Mouse (Mus musculus) cerebellum, postnatal 25 days (tissue): ENCODE data around the gene Nbea.

ENCODE experiments used
- DNase-seq, 2 experiments: peaks; one replicate each; pipeline ENCODE4 v3.0.0; 2021; ENCODE audit warnings: mixed read lengths in 2 of 2

The Nbea gene

DNA sequence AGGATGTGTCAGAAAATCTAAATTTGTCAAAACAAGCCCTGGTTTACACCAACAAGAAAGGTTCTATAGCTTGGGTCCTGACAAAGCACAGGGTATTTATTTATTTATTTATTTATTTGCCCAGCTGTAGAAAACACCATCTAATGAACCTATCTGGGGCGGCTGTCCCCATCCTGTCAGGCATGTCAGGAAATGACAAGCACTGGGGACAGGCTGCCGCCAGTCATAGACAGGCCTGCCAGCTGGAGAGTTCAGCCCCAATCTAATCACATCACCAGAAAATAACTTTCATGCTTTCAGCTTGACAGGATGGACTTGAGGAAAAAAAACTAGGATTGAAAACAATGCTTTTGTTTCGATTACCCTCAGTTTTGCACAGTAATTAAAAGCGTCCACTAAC is 440.8 kb downstream of the Nbea start:
- DNase-seq, result no peak

DNA sequence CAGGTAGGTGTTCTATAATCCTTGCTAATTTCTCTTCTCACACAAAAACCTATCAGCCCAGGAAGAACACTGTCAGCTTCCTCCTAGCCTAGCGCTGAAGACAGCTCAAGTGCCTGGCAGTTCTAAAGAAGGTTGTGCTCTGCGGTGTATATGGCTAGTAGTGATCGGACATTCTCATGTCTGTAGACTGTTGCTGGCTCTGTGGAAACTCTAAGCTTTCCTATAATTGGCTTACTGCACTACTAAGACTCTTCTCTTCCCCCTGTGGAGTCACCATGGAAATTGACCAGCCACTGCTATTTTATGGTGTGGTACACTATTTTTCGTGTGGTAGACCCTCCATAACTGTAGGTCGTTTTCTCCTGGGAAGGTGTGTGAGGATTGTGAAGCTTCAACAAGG is 441.3 kb downstream of the Nbea start:
- DNase-seq, result no peak

DNA sequence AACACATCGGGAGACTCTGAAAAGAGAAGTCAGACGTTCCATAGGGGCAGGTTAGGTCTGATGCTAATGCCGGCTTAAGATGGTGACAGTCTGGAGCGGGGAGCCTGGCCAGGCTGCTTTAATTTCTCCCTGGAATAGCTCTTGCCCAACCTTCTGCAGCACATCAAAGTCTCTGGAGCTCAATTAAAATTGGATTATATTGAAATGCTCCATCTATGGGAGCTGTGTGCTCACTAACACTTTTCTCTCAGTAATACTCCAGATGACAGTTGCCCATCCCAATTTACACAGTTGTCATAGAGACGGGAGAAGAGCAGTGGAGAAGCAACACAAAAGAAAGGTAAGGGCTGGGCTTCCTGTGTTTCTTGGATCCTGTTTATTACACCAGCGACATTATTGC is 442.1 kb downstream of the Nbea start:
- DNase-seq, result no peak

DNA sequence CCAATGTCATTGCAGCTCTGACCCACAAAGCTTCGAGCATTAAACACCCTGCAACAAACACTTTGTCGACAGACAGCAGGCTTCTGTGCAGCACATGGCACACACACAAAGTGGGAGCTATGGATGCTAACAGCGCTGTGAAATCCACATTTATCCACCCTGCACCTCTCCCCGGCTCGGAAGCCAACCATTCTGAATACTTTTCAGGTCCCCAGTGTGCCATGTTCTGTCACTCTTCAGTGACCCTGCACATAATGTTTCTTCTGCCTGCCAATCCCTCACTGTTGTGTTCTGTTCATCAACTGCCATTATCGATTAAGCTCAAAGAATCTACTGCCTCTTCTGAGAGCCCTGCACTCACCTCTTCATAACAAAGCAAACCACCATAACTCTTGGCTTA is 449.8 kb downstream of the Nbea start:
- no peak for DNase-seq

DNA sequence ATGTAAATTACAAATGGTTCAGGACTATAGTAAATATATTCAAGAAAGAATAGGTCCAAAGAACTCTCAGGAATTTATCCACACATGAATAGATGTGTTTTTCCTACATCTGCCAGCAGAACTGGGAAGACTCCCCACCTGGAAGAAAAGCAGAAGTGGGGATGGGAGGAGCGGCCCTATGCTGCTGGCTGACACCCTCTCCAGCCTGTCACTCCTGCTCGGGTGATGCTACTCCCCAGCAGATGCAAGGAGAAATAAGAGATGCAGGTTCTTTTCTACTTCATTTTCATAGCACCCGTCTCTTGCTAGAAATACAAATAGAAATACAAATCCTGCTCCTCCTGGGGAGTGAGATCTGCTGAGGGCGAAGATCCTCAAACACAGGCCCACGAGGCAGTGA is 453.0 kb downstream of the Nbea start:
- no peak for DNase-seq

DNA sequence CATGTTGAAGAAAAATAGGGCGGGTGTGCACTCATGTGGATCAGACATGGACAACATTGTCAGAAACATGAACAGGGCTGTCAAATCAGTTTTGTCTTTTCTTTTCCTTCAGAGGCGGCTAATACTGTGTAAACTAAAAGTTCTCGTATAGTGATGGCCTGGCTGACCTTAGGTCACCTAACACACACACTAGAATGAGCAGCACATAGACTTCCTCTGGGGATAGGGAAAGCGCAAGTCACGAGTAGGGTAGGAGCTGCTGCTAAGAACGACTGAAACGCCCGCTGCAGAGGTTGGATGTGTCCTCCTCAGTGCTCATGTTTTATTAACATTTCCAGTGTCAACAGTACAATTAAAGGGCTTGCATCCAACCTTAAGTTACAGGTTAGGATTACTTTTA is 453.4 kb downstream of the Nbea start:
- DNase-seq, result no peak

DNA sequence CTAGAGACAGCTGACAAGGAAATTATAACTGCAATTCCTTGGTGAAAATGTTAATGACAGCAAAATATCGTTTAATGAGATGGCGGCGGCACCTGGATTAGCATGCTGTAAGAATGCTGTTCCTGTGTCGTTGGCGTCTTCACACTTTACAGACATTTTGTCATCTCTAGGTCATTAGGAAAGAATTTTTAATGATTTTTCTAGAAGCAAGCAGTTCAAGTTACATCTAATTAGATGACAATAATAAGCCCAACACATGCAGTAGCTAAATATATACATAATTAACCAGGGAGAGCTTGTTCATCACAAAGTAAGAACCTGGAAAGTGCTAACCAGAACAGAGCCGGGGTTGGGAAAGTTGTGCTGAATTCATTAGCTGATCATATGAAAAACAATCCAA is 469.2 kb downstream of the Nbea start:
- no peak for DNase-seq

DNA sequence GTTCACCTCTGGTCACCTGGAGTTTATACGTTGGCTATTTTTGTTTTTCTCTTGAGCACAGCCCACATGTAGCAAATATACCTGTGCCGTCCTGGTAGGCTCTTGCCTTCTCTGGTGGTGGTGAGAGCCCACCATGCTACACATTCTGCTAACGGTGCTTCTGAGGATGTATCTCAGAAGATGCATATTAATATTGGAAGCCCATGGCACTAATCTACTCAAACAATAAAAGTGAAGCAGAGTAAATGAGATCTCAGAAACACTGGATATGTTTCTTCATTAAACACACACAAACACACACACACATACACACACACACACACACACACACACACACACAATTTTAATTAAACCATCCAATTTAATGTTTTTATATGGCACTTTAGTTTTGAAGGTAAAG is 469.6 kb downstream of the Nbea start:
- DNase-seq, result no peak

DNA sequence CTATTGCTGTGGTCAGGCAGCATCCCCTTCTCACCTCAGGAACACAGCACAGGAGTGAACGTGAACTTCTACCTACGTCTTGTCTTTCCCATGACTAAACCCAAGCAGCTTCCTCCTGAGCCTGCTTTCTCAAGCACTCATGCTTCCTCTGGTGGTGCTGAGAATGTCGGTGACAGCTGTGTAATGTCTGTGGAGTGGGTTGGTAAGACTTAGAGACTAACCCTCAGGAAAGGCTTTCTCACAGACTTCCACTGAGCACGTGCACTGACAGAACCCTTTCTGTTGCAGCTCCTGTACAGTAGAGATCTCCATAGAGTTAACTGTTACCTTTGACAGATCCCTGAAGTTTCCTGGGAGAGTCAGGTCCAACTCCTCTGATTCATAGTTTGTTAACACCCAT is 473.2 kb downstream of the Nbea start:
- no peak for DNase-seq

DNA sequence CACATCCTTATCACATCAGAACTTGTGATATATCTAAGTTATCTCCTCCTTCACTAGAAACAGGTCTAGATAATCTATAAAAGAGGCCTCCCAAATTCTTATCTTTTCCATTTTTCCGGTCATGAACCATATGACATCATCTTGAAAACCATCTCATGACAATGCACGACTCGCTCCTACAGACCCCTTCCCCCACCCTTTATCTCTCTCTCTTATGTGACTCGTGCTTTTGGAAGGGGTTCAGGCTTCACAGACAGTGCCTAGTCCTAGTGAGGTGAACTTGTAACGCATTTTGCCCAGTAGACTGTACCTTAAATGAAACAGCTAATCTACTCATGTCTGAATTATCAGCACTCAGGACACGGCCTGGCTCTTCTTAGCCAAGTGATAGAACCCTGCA is 481.9 kb downstream of the Nbea start:
- DNase-seq, result no peak

DNA sequence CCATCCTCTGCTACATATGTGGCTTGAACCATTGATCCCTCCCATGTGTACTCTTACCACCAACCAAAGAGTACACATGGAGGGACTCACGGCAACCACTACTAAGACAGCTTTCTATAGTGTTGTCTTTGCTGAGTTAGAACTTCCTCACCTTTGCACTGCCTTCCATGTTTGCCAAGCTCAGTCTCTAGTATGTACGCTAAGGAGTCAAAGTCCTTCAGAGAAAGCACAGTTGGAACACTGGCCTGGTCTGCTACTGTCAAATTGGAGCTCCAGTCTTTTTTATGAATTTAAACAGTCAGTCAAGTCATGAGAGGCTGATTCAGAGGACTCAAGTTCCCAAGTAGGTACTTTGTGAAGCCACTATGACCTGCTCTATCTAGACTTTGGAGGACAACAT is 486.3 kb downstream of the Nbea start:
- DNase-seq, result no peak

DNA sequence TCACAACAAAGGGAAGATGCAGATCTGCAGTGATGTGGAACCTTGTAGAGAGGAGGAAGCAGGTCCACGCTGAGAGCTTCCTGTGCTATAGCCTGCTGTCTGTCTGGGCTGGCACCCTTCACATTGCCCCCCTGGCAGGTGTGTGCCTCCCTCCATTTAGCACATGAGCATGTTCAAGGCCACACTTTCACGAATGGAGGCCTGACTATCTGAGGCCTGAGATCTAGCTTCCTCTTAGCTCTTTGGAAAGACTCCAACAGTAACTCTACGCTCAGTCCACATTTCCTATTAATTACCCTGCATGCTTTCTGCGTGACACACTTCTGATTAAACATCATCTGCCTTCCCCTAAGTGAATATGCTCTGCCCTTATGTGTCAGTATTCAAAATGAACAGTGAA is 490.4 kb downstream of the Nbea start:
- peak; percentile 28 to 33 for DNase-seq

DNA sequence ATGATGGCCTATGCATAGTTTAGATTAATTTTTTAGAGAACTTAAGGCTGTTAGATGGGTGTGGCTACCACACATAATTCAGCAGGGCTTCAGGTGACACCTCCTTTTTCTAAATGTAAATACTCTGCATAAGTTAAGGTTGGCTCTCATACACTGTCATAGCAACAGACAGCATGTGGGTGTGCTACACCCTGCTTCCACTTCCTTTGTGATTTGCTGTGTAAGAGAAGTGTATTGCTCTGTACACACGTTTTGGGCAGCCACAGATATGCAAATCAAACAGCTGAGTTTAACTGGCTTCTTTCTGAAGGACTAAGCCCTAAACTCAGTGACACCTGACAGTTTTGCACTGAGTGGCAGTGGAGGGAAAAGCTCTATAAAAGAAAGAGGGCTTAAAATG is 495.4 kb downstream of the Nbea start:
- no peak for DNase-seq

DNA sequence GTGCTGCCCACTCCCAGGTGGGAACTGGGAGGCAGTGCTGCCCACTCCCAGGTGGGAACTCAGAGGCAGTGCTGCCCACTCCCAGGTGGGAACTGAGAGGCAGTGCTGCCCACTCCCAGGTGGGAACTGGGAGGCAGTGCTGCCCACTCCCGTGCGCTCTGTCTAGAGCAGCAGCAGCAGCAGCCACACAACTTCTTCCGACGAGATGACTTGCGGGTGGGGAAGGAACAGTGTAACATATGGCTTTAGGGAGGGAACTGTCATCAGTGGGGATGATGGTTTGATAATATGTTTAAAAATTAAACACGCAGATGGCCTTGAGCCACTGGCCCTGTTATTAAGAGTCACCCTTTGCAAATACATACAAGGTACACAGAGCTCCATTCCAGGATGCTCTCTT is 496.5 kb downstream of the Nbea start:
- no peak for DNase-seq

DNA sequence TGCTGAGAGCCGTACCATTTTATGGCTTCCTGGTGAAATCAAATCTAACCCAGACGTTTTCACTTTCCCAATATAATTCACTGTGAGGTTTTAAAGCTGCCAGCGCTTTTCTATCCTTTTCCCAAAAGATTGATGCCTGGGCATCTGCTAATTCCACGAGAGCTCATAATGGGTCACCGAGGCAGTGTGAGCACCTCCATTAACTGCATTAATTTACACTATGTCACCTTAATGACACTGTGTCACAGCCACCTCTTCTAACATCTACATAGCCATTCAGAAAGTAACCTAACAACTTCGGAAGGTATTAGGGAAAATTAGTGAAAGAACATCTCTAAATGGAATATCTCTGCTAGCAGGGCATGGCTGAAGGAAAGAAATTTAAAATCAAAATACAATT is 497.9 kb downstream of the Nbea start:
- DNase-seq, result no peak

DNA sequence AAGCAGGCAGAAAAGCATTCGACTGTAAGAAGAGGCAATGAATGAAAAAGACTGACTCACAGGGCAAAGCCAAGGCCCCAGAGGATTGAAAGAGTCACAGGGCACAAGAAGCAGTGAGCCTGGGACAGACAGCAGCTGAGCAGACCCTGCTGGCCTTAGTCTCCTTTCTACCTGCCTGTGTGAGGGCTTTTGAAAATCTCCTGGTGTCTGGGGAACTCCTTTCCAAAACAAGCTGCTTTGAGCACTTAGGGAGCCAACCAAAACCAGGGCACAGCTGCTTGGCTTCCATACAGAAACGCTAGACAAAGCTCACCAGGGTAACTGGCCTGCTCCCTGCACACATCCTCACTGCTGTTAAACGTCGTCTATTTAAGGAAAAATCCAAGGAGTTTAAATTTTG is 498.6 kb downstream of the Nbea start:
- peak; percentile 20 to 27 for DNase-seq

DNA sequence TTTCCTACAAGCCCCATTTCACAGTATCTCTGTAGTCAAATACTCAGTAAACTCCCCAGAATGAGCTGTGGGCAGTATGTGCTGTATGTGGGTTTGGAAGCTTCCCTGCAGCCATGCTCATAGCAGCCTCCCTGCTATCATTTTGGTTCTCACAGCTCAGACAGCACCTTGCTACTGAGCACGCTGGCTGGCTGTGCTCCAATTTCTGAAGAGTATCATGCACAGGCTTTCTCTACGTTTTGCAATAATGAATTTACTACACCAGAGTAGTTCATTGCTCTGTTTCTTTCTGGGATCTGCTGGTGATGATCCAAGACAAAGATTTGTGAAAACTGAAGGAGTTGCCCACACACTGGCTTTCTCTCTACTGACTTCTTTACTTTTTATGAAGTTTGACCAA is 505.8 kb downstream of the Nbea start:
- peak in 1 of 2 experiments; percentile 52 for DNase-seq

DNA sequence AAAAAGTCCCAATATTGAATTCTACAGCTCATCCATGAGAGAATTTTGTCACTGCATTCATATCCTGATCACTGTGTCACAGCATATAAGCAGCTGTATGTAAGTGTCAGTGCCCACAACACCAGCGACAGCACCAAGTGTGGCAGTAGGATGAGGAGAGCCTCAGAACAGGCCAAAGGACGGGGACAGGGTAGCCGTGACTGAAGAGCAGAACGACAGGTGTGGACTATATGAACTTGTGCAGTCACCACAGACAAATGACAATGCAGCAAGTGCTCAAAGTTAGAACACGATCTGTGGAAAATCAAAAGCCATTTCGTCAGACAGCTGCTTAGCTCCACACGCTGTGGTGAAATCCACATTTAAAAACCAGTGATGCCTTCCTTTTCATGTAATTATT is 509.3 kb downstream of the Nbea start:
- no peak for DNase-seq

DNA sequence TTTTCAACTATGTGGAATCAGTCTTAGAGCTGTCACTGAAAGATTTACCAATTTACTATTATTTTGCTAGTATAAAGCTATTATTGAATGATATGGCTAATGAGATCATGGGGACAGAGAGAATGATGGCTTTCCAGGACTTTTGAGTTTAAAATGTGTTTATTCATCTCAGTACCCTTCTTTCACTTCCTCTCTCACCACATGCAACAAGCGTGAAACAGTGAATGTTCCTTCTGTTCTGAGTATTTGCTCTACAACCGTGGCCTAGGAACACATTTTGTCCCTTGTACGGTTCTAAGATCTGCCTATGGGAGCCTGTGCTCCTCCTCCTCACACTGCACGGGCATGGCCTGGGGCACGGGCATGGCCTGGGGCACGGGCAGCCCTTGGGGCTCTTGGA is 516.5 kb downstream of the Nbea start:
- no peak for DNase-seq

DNA sequence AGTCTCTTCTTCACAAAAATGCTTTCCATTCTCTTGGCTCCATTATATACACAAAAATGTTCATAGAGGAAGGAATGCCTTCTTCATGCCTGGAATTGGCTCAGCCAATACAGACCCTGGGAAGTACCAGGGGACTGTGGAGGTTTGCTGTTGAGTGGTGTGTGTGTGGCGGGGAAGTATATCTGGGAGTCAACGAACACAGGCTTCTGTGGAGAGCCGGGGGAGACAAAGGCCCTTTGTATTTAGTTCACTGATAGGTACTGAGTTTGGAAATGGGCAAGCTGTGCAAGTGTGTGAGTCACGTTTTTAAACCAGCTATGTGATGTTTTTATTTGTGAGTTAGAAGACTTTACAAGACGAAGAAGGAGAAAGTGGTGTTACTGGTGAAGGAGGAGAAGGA is 517.6 kb downstream of the Nbea start:
- DNase-seq, result no peak

DNA sequence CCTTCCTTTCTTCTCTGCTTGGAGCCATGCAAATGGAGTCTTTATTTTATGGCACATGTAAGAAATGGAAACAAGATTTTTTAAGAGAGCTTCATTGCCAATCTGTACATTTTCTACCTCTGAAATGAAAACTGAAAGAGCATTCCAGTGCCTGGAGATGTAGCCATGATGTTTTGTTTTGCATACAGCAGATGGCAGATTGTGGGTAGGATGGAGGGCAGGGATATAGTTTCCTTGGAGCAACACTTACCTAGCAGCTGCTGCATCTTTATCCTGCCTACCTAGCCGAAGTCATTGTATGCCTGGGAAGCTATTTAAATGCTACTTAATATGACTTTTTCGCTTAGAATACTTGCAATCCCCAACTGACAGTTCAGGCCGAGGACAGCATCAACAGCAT is 518.8 kb downstream of the Nbea start:
- no peak for DNase-seq

DNA sequence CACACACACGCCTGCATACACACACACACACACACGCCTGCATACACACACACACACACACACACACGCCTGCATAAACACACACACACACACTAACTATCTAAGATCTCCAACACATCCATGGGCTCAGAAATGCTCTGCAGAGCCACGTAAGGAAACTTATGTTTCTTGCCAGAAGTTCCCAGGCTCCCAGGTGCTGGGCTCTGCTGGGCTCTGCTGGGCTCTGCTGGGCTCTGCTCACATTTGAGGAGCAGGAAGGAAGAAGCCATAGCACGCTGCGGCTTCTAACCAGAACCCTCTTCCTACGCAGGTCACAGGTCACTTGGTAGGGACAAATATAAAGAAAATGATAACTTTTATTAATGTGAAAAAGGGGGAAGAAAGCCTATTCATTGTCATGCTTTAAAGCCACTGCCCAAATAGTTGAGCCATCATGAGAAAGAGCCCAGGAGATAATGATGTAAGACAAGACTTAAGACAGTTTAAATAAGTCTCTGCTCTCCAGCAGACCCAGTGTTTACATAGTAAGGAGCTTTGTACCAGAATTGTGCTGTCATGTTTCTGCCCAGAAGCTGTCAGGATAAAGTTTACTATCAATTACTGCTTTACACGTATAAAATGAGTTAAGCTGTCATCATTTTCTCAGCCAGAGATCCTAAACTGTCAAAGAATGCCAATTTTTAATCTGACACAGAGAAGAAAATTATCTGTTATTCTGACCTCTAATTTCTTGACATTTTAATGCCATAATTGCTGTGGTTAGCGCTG is 521.6 kb downstream of the Nbea start:
- DNase-seq, result no peak

DNA sequence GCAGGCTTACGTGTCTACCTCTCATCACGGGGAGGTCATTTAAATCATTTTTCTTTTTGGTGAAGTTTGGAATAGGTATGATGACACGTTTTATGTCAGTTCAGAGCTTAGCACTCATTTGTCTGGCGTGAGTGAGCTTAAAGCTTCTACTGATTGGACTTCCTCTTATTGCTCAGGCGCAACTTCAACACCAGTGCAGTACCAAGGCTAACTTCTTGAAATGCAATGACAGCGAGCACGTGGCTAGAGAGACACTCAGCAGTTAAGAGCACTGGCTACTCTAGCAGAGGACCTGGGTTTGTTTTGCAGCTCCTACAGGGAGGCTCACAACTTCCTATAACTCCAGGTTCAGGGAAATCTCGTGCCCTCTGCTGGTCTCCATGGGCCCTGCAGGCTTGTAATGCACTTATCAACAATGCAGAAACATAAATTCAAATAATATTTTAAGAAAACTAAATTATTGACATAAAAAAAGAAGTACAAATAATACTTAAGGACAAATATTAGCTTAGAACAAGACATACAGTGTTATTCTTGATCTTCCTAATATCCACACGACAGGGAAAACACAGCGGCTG is 523.2 kb downstream of the Nbea start:
- DNase-seq, result no peak

DNA sequence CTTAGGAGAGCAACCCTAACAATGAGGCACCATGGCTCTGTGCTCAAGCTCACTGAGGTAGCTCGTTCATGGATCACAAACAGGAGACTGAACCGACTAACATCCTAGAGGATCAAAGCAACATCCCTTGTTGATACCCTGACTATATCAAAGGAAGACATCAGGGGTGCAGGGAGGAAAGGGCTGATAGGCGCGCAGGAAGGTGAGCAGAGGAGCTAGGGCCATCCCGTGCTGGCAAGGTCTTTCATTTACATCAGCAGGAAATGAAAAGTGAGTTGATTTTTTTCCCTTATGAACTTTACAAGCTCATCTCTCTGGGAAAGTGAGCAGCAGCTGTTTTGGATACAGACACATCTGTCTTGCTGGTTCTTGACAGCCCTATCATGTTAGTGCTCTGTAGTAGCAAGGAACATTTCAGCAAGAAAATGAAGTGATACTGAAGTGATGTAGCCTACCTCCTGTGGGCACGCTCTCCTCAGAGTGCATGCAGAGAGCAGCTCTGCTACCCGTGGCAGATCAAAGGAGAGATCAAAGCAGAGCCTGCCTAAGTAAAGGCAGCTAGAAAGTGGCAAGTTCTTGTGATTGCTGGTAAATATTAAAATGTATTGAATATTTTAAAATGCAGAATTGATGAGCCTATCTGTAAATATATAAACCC is 523.8 kb downstream of the Nbea start:
- no peak for DNase-seq

DNA sequence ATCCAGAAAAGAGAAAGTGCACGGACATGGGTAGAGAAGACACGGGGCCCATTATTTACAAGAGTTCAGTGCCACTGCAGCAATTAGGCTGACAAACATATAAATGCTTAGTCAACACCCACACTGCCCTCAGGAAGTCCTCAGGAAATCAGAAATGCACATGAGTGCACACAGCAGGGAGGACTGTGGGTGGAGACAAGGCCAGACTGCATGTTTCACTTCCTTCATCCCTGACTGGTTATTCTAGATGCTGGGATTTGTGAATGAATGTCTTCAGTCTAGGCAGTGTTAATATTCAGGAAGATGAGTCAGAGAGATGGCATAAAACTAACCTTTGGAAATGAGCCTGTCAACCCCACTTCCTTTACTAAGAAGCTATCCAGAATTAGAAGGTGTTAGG is 531.2 kb downstream of the Nbea start:
- DNase-seq, result peak; percentile 30 to 56
